Mouse (Mus musculus): Measurements from ENCODE around the gene Kif23. TPM values are rescaled to one million over a fixed set of nuclear protein-coding genes. Genes with fewer than 3 reads are reported as not detected.

The Kif23 gene
- polyA plus RNA-seq, 1 experiment: 24.1 TPM

- H3ac ChIP-seq (ENCODE audit: control insufficient read depth, insufficient read length): no peak overlapping the region
- H3K27me3 ChIP-seq (ENCODE audit: control insufficient read depth, insufficient read depth, insufficient read length): no peaks in the 10 kb centered on the region
- TF ChIP-seq MYOG (IDR thresholded peaks at IDR 0.05; ENCODE audit: control insufficient read depth in 1 of 3, insufficient read depth in 1 of 3, insufficient read length in 2 of 3, low read depth in 2 of 3) (no peak), MAX (IDR thresholded peaks at IDR 0.05; ENCODE audit: low read depth) (no peak), SRF (IDR thresholded peaks at IDR 0.05; ENCODE audit: control insufficient read depth, insufficient read length, low read depth) (no peak), E2F4 (IDR thresholded peaks at IDR 0.05; ENCODE audit: insufficient read depth) (no peak), REST (IDR thresholded peaks at IDR 0.05; ENCODE audit: insufficient read depth, insufficient read length) (no peak), POLR2AphosphoS2 (IDR thresholded peaks at IDR 0.05; ENCODE audit: insufficient read length, low read depth) (no peak), MYOD1 (IDR thresholded peaks at IDR 0.05; ENCODE audit: control insufficient read depth in 1 of 3, insufficient read length in 2 of 3, low read depth in 2 of 3) (no peak), POLR2A (IDR thresholded peaks at IDR 0.05; ENCODE audit: insufficient read length, low read depth) (no peak), CEBPB (IDR thresholded peaks at IDR 0.05; ENCODE audit: insufficient read depth, poor library complexity, severe bottlenecking) (no peak), TCF3 (IDR thresholded peaks at IDR 0.05; ENCODE audit: insufficient read length, low read depth) (no peak), TCF12 (IDR thresholded peaks at IDR 0.05; ENCODE audit: insufficient read depth, poor library complexity, severe bottlenecking) (no peak)
- H3K36me3 ChIP-seq (ENCODE audit: control insufficient read depth, insufficient read depth): peaks cover 27% of the 10 kb centered on the region
- H3K4me2 ChIP-seq (ENCODE audit: low read depth): no peak overlapping the region
- H3K79me2 ChIP-seq (ENCODE audit: control insufficient read depth, insufficient read depth): no peaks in the 10 kb centered on the region
- no peak overlapping the region for H3K4me3 ChIP-seq
Measured at GRCm38 (mm10) chr9:61932009-61932408, 14.6 kb downstream of the Kif23 start.

GRCm38 (mm10) chr9:61925086-61925660, 21.4 kb downstream of the Kif23 start:
- no peak overlapping the region for H3ac ChIP-seq (ENCODE audit: control insufficient read depth, insufficient read length)
- no peaks in the 10 kb centered on the region for H3K27me3 ChIP-seq (ENCODE audit: control insufficient read depth, insufficient read depth, insufficient read length)
- TF ChIP-seq REST (IDR thresholded peaks at IDR 0.05; ENCODE audit: insufficient read depth, insufficient read length) (no peak), TCF3 (IDR thresholded peaks at IDR 0.05; ENCODE audit: insufficient read length, low read depth) (no peak), CEBPB (IDR thresholded peaks at IDR 0.05; ENCODE audit: insufficient read depth, poor library complexity, severe bottlenecking) (no peak), POLR2A (IDR thresholded peaks at IDR 0.05; ENCODE audit: insufficient read length, low read depth) (no peak), SRF (IDR thresholded peaks at IDR 0.05; ENCODE audit: control insufficient read depth, insufficient read length, low read depth) (no peak), MYOD1 (IDR thresholded peaks at IDR 0.05; ENCODE audit: control insufficient read depth in 1 of 3, insufficient read length in 2 of 3, low read depth in 2 of 3) (no peak), E2F4 (IDR thresholded peaks at IDR 0.05; ENCODE audit: insufficient read depth) (no peak), POLR2AphosphoS2 (IDR thresholded peaks at IDR 0.05; ENCODE audit: insufficient read length, low read depth) (no peak), MAX (IDR thresholded peaks at IDR 0.05; ENCODE audit: low read depth) (no peak), MYOG (IDR thresholded peaks at IDR 0.05; ENCODE audit: control insufficient read depth in 1 of 3, insufficient read depth in 1 of 3, insufficient read length in 2 of 3, low read depth in 2 of 3) (no peak), USF1 (IDR thresholded peaks at IDR 0.05; ENCODE audit: low read depth) (no peak), TCF12 (IDR thresholded peaks at IDR 0.05; ENCODE audit: insufficient read depth, poor library complexity, severe bottlenecking) (no peak)
- H3K4me2 ChIP-seq (ENCODE audit: low read depth): no peak overlapping the region
- H3K36me3 ChIP-seq (ENCODE audit: control insufficient read depth, insufficient read depth): peaks cover 44% of the 10 kb centered on the region
- no peak overlapping the region for H3K4me3 ChIP-seq
- no peaks in the 10 kb centered on the region for H3K79me2 ChIP-seq (ENCODE audit: control insufficient read depth, insufficient read depth)

GRCm38 (mm10) chr9:61920331-61920730, 26.2 kb downstream of the Kif23 start:
- Histone ChIP-seq H3K27me3 (ENCODE audit: control insufficient read depth, insufficient read depth, insufficient read length) (no peaks in the 10 kb centered on the region), H3K79me2 (ENCODE audit: control insufficient read depth, insufficient read depth) (no peaks in the 10 kb centered on the region), H3K4me3 (no peak overlapping the region), H3K4me2 (ENCODE audit: low read depth) (no peak overlapping the region), H3ac (ENCODE audit: control insufficient read depth, insufficient read length) (no peak overlapping the region), H3K36me3 (ENCODE audit: control insufficient read depth, insufficient read depth) (peaks cover 29% of the 10 kb centered on the region)
- TF ChIP-seq USF1 (IDR thresholded peaks at IDR 0.05; ENCODE audit: low read depth) (no peak), REST (IDR thresholded peaks at IDR 0.05; ENCODE audit: insufficient read depth, insufficient read length) (no peak), CEBPB (IDR thresholded peaks at IDR 0.05; ENCODE audit: insufficient read depth, poor library complexity, severe bottlenecking) (no peak), MAX (IDR thresholded peaks at IDR 0.05; ENCODE audit: low read depth) (no peak), SRF (IDR thresholded peaks at IDR 0.05; ENCODE audit: control insufficient read depth, insufficient read length, low read depth) (no peak), E2F4 (IDR thresholded peaks at IDR 0.05; ENCODE audit: insufficient read depth) (no peak), MYOD1 (IDR thresholded peaks at IDR 0.05; ENCODE audit: control insufficient read depth in 1 of 3, insufficient read length in 2 of 3, low read depth in 2 of 3) (no peak), TCF12 (IDR thresholded peaks at IDR 0.05; ENCODE audit: insufficient read depth, poor library complexity, severe bottlenecking) (no peak), TCF3 (IDR thresholded peaks at IDR 0.05; ENCODE audit: insufficient read length, low read depth) (no peak)

GRCm38 (mm10) chr9:61919464-61919863, 27.1 kb downstream of the Kif23 start:
- Histone ChIP-seq H3K4me3 (no peak overlapping the region), H3K36me3 (ENCODE audit: control insufficient read depth, insufficient read depth) (peaks cover 23% of the 10 kb centered on the region), H3K27me3 (ENCODE audit: control insufficient read depth, insufficient read depth, insufficient read length) (no peaks in the 10 kb centered on the region), H3K79me2 (ENCODE audit: control insufficient read depth, insufficient read depth) (no peaks in the 10 kb centered on the region), H3K4me2 (ENCODE audit: low read depth) (no peak overlapping the region), H3ac (ENCODE audit: control insufficient read depth, insufficient read length) (no peak overlapping the region)
- TF ChIP-seq POLR2A (IDR thresholded peaks at IDR 0.05; ENCODE audit: insufficient read length, low read depth) (no peak), TCF12 (IDR thresholded peaks at IDR 0.05; ENCODE audit: insufficient read depth, poor library complexity, severe bottlenecking) (no peak), USF1 (IDR thresholded peaks at IDR 0.05; ENCODE audit: low read depth) (no peak), REST (IDR thresholded peaks at IDR 0.05; ENCODE audit: insufficient read depth, insufficient read length) (no peak), CEBPB (IDR thresholded peaks at IDR 0.05; ENCODE audit: insufficient read depth, poor library complexity, severe bottlenecking) (no peak), MYOG (IDR thresholded peaks at IDR 0.05; ENCODE audit: control insufficient read depth in 1 of 3, insufficient read depth in 1 of 3, insufficient read length in 2 of 3, low read depth in 2 of 3) (no peak), SRF (IDR thresholded peaks at IDR 0.05; ENCODE audit: control insufficient read depth, insufficient read length, low read depth) (no peak), TCF3 (IDR thresholded peaks at IDR 0.05; ENCODE audit: insufficient read length, low read depth) (no peak), POLR2AphosphoS2 (IDR thresholded peaks at IDR 0.05; ENCODE audit: insufficient read length, low read depth) (no peak), E2F4 (IDR thresholded peaks at IDR 0.05; ENCODE audit: insufficient read depth) (no peak)

Measured in myocyte (in vitro differentiated cells).